Mouse (Mus musculus): ENCODE results near the gene A3galt2.

GRCm38 (mm10) chr4:128707384-128707783 lies 47.8 kb upstream of the A3galt2 start:
- TF ChIP-seq TCF12 (IDR thresholded peaks at IDR 0.05; ENCODE audit: insufficient read depth, poor library complexity, severe bottlenecking) (no peak), POLR2A (IDR thresholded peaks at IDR 0.05; ENCODE audit: insufficient read length, low read depth) (no peak), USF1 (IDR thresholded peaks at IDR 0.05; ENCODE audit: low read depth) (no peak), E2F4 (IDR thresholded peaks at IDR 0.05; ENCODE audit: insufficient read depth) (no peak)

All from myocyte (in vitro differentiated cells).